In the genomic region with DNA sequence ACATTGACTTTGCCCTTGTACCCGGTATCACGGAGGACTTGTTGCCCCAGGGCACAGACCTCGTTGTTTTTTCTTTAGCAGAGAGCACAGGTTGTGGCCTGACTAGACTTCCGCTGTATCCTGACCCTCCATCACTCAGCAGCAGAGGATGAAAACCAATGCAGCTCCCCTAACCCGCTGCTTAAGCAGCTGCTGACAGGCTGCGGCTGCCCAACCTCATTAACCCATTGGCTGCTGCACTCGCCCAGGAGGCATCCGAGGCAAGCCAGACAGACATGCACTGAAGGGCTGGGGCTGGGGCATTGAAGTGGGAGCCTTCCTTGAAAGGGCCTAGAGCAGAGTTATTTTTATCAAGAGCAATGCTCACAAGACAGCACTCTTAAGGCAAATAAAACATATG, we compare ENCODE assay signal across 14 mouse cellular contexts.
DNase-seq lines count a peak whose midpoint lies in the region; ATAC-seq and TF ChIP-seq lines count a peak whose summit lies in the region.
"Had no signal": no experiment of that assay in that cellular context is flagged by ENCODE, and none has a peak within 500 bp of the region (broad histone marks: within the 10 kb centered on the region; RNA-seq: fewer than 3 reads in every experiment).

No protein-coding gene starts in this region.

- TF ChIP-seq POLR2A in kidney, adult 2 months (IDR thresholded peaks at IDR 0.05; ENCODE audit: low read depth, low read length), result no peak

- no peaks in the 10 kb centered on the region for H3K36me3 ChIP-seq in heart, embryonic 11.5 days (ENCODE audit: control insufficient read depth, insufficient read depth, low read length)
- no peaks in the 10 kb centered on the region for H3K36me3 ChIP-seq in forebrain, embryonic 14.5 days (ENCODE audit: control insufficient read depth, insufficient read depth, low read length)
- no peaks in the 10 kb centered on the region for H3K36me3 ChIP-seq in midbrain, embryonic 10.5 days
- no peaks in the 10 kb centered on the region for H3K36me3 ChIP-seq in kidney, adult 2 months (ENCODE audit: control insufficient read depth, insufficient read depth, low read length)
- no peaks in the 10 kb centered on the region for H3K36me3 ChIP-seq in intestine, embryonic 16.5 days (ENCODE audit: control insufficient read depth, insufficient read depth, low read length)
- H3K36me3 ChIP-seq: embryonic facial prominence, embryonic 12.5 days; liver, embryonic 12.5 days had no signal

- no peak overlapping the region for H3K27ac ChIP-seq in heart, embryonic 11.5 days (ENCODE audit: low read depth, low read length)
- no peak overlapping the region for H3K27ac ChIP-seq in forebrain, embryonic 14.5 days (ENCODE audit: low read depth, low read length)
- no peak overlapping the region; the same call in 1 of the 2 replicates for H3K27ac ChIP-seq in midbrain, embryonic 10.5 days (replicated peaks)
- no peak overlapping the region for H3K27ac ChIP-seq in kidney, adult 2 months (ENCODE audit: insufficient read depth, low read depth, low read length)
- no peak overlapping the region for H3K27ac ChIP-seq in intestine, embryonic 16.5 days (ENCODE audit: low read length)
- H3K27ac ChIP-seq: embryonic facial prominence, embryonic 12.5 days; liver, embryonic 12.5 days had no signal

- TF ChIP-seq CTCF in kidney, adult 2 months (conservative IDR thresholded peaks at IDR 0.05; ENCODE audit: insufficient read depth, insufficient read length, low read depth, low read length), result no peak

- H3K4me2 ChIP-seq in heart, embryonic 11.5 days, result no peak overlapping the region
- H3K4me2 ChIP-seq in forebrain, embryonic 14.5 days (ENCODE audit: low read length), result no peak overlapping the region
- H3K4me2 ChIP-seq in intestine, embryonic 16.5 days (ENCODE audit: low read depth, low read length), result no peak overlapping the region
- H3K4me2 ChIP-seq: embryonic facial prominence, embryonic 12.5 days; liver, embryonic 12.5 days had no signal

- no peak overlapping the region for H3K4me3 ChIP-seq in heart, embryonic 11.5 days (ENCODE audit: low read depth, low read length)
- H3K4me3 ChIP-seq in forebrain, embryonic 14.5 days (ENCODE audit: low read depth, low read length), result no peak overlapping the region
- no peak overlapping the region for H3K4me3 ChIP-seq in midbrain, embryonic 10.5 days
- H3K4me3 ChIP-seq in kidney, adult 2 months (ENCODE audit: insufficient read depth, low read depth, low read length), result no peak overlapping the region
- no peak overlapping the region for H3K4me3 ChIP-seq in intestine, embryonic 16.5 days (ENCODE audit: low read length)
- H3K4me3 ChIP-seq: embryonic facial prominence, embryonic 12.5 days; liver, embryonic 12.5 days had no signal

- no peak overlapping the region for H3K9ac ChIP-seq in heart, embryonic 11.5 days (ENCODE audit: low read depth, low read length)
- no peak overlapping the region for H3K9ac ChIP-seq in forebrain, embryonic 14.5 days (ENCODE audit: low read length)
- H3K9ac ChIP-seq in intestine, embryonic 16.5 days (ENCODE audit: low read depth, low read length), result no peak overlapping the region
- H3K9ac ChIP-seq: embryonic facial prominence, embryonic 12.5 days; liver, embryonic 12.5 days had no signal

- WGBS in heart, embryonic 11.5 days (ENCODE audit: insufficient replicate concordance), result 8% methylated on average over 8 of the region's 8 CpGs
- 9% methylated on average over 8 of the region's 8 CpGs for WGBS in forebrain, embryonic 14.5 days
- 10% methylated on average over 8 of the region's 8 CpGs for WGBS in midbrain, embryonic 10.5 days
- 31% methylated on average over 8 of the region's 8 CpGs for WGBS in kidney, adult 2 months
- WGBS in intestine, embryonic 16.5 days, result 35% methylated on average over 8 of the region's 8 CpGs

- intact Hi-C loops in heart, postnatal 10 days (cut with DNase I), result loop anchor here (10.0 kb wide), 1 partner anchor 140 kb away; no protein-coding TSS in a partner anchor

- 0 out of 2 replicates have a peak, but pooled peaks cover 7% of the 10 kb centered on the region for H3K4me1 ChIP-seq in heart, embryonic 11.5 days (ENCODE audit: control insufficient read depth, insufficient read depth, low read length)
- no peaks in the 10 kb centered on the region for H3K4me1 ChIP-seq in forebrain, embryonic 14.5 days (ENCODE audit: control insufficient read depth, insufficient read depth, low read length)
- H3K4me1 ChIP-seq in midbrain, embryonic 10.5 days, result peaks cover 5% of the 10 kb centered on the region
- H3K4me1 ChIP-seq in kidney, adult 2 months (ENCODE audit: control insufficient read depth, insufficient read depth, low read length), result no peaks in the 10 kb centered on the region
- H3K4me1 ChIP-seq in intestine, embryonic 16.5 days (ENCODE audit: control insufficient read depth, insufficient read depth, low read length), result no peaks in the 10 kb centered on the region
- H3K4me1 ChIP-seq: liver, embryonic 12.5 days had no signal

- no peaks in the 10 kb centered on the region for H3K9me3 ChIP-seq in heart, embryonic 11.5 days (replicated peaks; ENCODE audit: control insufficient read depth, low read length)
- H3K9me3 ChIP-seq in forebrain, embryonic 14.5 days (replicated peaks; ENCODE audit: control insufficient read depth, low read length), result no peaks in the 10 kb centered on the region
- H3K9me3 ChIP-seq in midbrain, embryonic 10.5 days (replicated peaks), result no peaks in the 10 kb centered on the region
- no peaks in the 10 kb centered on the region for H3K9me3 ChIP-seq in intestine, embryonic 16.5 days (ENCODE audit: control insufficient read depth, low read length)
- H3K9me3 ChIP-seq: embryonic facial prominence, embryonic 12.5 days had no signal

- H3K27me3 ChIP-seq in heart, embryonic 11.5 days (ENCODE audit: control insufficient read depth, insufficient read depth, low read length), result no peaks in the 10 kb centered on the region
- no peaks in the 10 kb centered on the region for H3K27me3 ChIP-seq in forebrain, embryonic 14.5 days (replicated peaks; ENCODE audit: control insufficient read depth, insufficient read depth, low read length)
- peaks cover 8% of the 10 kb centered on the region; the same call in 1 of the 2 replicates for H3K27me3 ChIP-seq in midbrain, embryonic 10.5 days (ENCODE audit: low read depth, poor library complexity, severe bottlenecking)
- no peaks in the 10 kb centered on the region for H3K27me3 ChIP-seq in kidney, adult 2 months (replicated peaks; ENCODE audit: control insufficient read depth, insufficient read depth, low read length)
- no peaks in the 10 kb centered on the region; the same call in 1 of the 2 replicates for H3K27me3 ChIP-seq in intestine, embryonic 16.5 days (replicated peaks; ENCODE audit: control insufficient read depth, insufficient read depth, low read length)
- H3K27me3 ChIP-seq: liver, embryonic 12.5 days had no signal

- ATAC-seq in heart, embryonic 11.5 days (replicated peaks; ENCODE audit: insufficient number of reproducible peaks, low FRiP score, low TSS enrichment), result peak; percentile 53; the same call in 1 of the 2 replicates
- ATAC-seq in forebrain, embryonic 14.5 days, result peak; percentile 62; the same call in 1 of the 2 replicates
- no peak for ATAC-seq in intestine, embryonic 16.5 days
- ATAC-seq: liver, embryonic 12.5 days had no signal

- DNase-seq in heart, postnatal 10 days, result no peak
- DNase-seq in forebrain, embryonic 14.5 days (ENCODE audit: low spot score), result peak; percentile 29
- DNase-seq in midbrain, embryonic 10.5 days (ENCODE audit: low spot score), result peak; percentile 34
- peak; percentile 42 for DNase-seq in retina, embryonic 14.5 days (ENCODE audit: low spot score)
- no peak for DNase-seq in kidney, adult 2 months
- DNase-seq in yolk sac, embryonic 10.5 days (ENCODE audit: low spot score), result no peak
- DNase-seq: kidney, adult 9 months; layer of hippocampus, postnatal 36 days; lung, postnatal 36 days; right cerebral cortex, postnatal 4 days had no signal

Comparison
In these comparisons a context has a peak if more than half of its experiments do, and no peak if none do; other contexts are left out.
1. DNase-seq: peak in forebrain, embryonic 14.5 days (single experiment), midbrain, embryonic 10.5 days (single experiment) and retina, embryonic 14.5 days (single experiment); none in heart, postnatal 10 days (0 of 2), kidney, adult 2 months (single experiment) and yolk sac, embryonic 10.5 days (single experiment).